Mouse (Mus musculus): Measurements from ENCODE around the gene Slx. TPM values are rescaled to one million over a fixed set of nuclear protein-coding genes. Genes with fewer than 3 reads are reported as not detected.
"Not testable (repeated sequence)": the region's sequence is repeated elsewhere in the genome, so short reads cannot be mapped to it uniquely, and the experiment has no call there.

Slx gene
- polyA plus RNA-seq (2012; ENCODE audit: insufficient read depth, insufficient read length, missing spikeins) = not detected in 2 replicates

- H3K27ac ChIP-seq (ENCODE audit: insufficient read depth, low read depth, low read length); H3K4me1 ChIP-seq (ENCODE audit: control insufficient read depth, insufficient read depth, low read length); H3K4me3 ChIP-seq (ENCODE audit: insufficient read depth, low read length): not testable (repeated sequence)
These were observed at the start of gene Slx for GRCm38 (mm10) chrX:26545465-26545864. Gene Slx, minus strand, starts transcription at chrX:26545565.

Other genes starting within 250 kb of the Slx start
- not detected in 2 replicates for gene Gm2030, start 235.5 kb downstream of the Slx start, polyA plus RNA-seq (2012; ENCODE audit: insufficient read depth, insufficient read length, missing spikeins)
- gene Gm14525, start 157.1 kb upstream of the Slx start, polyA plus RNA-seq (2012; ENCODE audit: insufficient read depth, insufficient read length, missing spikeins) = not detected in 2 replicates

Data from bone marrow macrophage, adult 2 months (primary cell).